Mouse (Mus musculus): ENCODE data around the gene Wdr11.

Gene Wdr11

GRCm38 (mm10) chr7:129653791-129654271, 62.2 kb downstream of the Wdr11 start:
- peak; percentile 92 for DNase-seq (ENCODE audit: low spot score)

GRCm38 (mm10) chr7:129654923-129655322, 63.3 kb downstream of the Wdr11 start:
- no peak for DNase-seq (ENCODE audit: low spot score)

- no peak for DNase-seq (ENCODE audit: low spot score)
Observed at GRCm38 (mm10) chr7:129655604-129656226, 64.1 kb downstream of the Wdr11 start.

GRCm38 (mm10) chr7:129657867-129658266, 66.2 kb downstream of the Wdr11 start:
- no peak for DNase-seq (ENCODE audit: low spot score)

- DNase-seq (ENCODE audit: low spot score): no peak
Observed at GRCm38 (mm10) chr7:129659755-129660154, 68.1 kb downstream of the Wdr11 start.

GRCm38 (mm10) chr7:129660546-129660945, 68.9 kb downstream of the Wdr11 start:
- no peak for DNase-seq (ENCODE audit: low spot score)

- DNase-seq (ENCODE audit: low spot score): no peak
Observed at GRCm38 (mm10) chr7:129662051-129662789, 70.6 kb downstream of the Wdr11 start.

- DNase-seq (ENCODE audit: low spot score): no peak
Observed at GRCm38 (mm10) chr7:129663781-129664505, 72.3 kb downstream of the Wdr11 start.

- no peak for DNase-seq (ENCODE audit: low spot score)
Observed at GRCm38 (mm10) chr7:129665411-129665810, 73.7 kb downstream of the Wdr11 start.

- DNase-seq (ENCODE audit: low spot score): peak; percentile 57
Observed at GRCm38 (mm10) chr7:129665921-129666320, 74.3 kb downstream of the Wdr11 start.

GRCm38 (mm10) chr7:129666526-129666925, 74.9 kb downstream of the Wdr11 start:
- DNase-seq (ENCODE audit: low spot score): no peak

- no peak for DNase-seq (ENCODE audit: low spot score)
Observed at GRCm38 (mm10) chr7:129670280-129670679, 78.6 kb downstream of the Wdr11 start.

GRCm38 (mm10) chr7:129671675-129672651, 80.3 kb downstream of the Wdr11 start:
- no peak for DNase-seq (ENCODE audit: low spot score)

GRCm38 (mm10) chr7:129673776-129674175, 82.1 kb downstream of the Wdr11 start:
- no peak for DNase-seq (ENCODE audit: low spot score)

GRCm38 (mm10) chr7:129674558-129674957, 82.9 kb downstream of the Wdr11 start:
- no peak for DNase-seq (ENCODE audit: low spot score)

GRCm38 (mm10) chr7:129675852-129676251, 84.2 kb downstream of the Wdr11 start:
- no peak for DNase-seq (ENCODE audit: low spot score)

- no peak for DNase-seq (ENCODE audit: low spot score)
Observed at GRCm38 (mm10) chr7:129677141-129677540, 85.5 kb downstream of the Wdr11 start.

GRCm38 (mm10) chr7:129678431-129678830, 86.8 kb downstream of the Wdr11 start:
- no peak for DNase-seq (ENCODE audit: low spot score)

- DNase-seq (ENCODE audit: low spot score): no peak
Observed at GRCm38 (mm10) chr7:129678972-129679371, 87.3 kb downstream of the Wdr11 start.

- DNase-seq (ENCODE audit: low spot score): peak; percentile 71
Observed at GRCm38 (mm10) chr7:129680534-129681210, 89.0 kb downstream of the Wdr11 start.

- DNase-seq (ENCODE audit: low spot score): peak; percentile 21
Observed at GRCm38 (mm10) chr7:129682525-129682924, 90.9 kb downstream of the Wdr11 start.
